Mouse (Mus musculus): ENCODE results near the gene Ccne1. TPM values are rescaled to one million over a fixed set of nuclear protein-coding genes. Genes with fewer than 3 reads are reported as not detected.

Ccne1 gene
- polyA plus RNA-seq, 1 experiment = 9.2 TPM

- DNase-seq (ENCODE audit: low read depth, low spot score) = no peak
- WGBS = 76% methylated on average over 8 of the region's 8 CpGs
Observed at GRCm38 (mm10) chr7:38059636-38060330, 47.6 kb downstream of the Ccne1 start.

GRCm38 (mm10) chr7:38059096-38059495 is 48.2 kb downstream of the Ccne1 start:
- no peak for DNase-seq (ENCODE audit: low read depth, low spot score)
- 25% methylated on average over 7 of the region's 7 CpGs for WGBS

GRCm38 (mm10) chr7:38055996-38056395 is 51.3 kb downstream of the Ccne1 start:
- 79% methylated on average over 2 of the region's 2 CpGs for WGBS
- no peak for DNase-seq (ENCODE audit: low read depth, low spot score)

- DNase-seq (ENCODE audit: low read depth, low spot score) = no peak
- 86% methylated on average over 9 of the region's 9 CpGs for WGBS
Observed at GRCm38 (mm10) chr7:38054246-38054645, 53.1 kb downstream of the Ccne1 start.

Other genes starting within 250 kb of the Ccne1 start
- 3.5 and 6.0 TPM in 2 replicates for gene Uri1, start 84.0 kb downstream of the Ccne1 start, polyA plus RNA-seq (2012; rRNA removed)
- gene 1600014C10Rik, start 75.7 kb upstream of the Ccne1 start, polyA plus RNA-seq (2012; rRNA removed) = 13.6 and 21.9 TPM in 2 replicates
- 2.0 and 4.3 TPM in 2 replicates for gene Plekhf1, start 120.5 kb upstream of the Ccne1 start, polyA plus RNA-seq (2012; rRNA removed)
- 7.8 and 9.5 TPM in 2 replicates for gene Pop4, start 163.9 kb upstream of the Ccne1 start, polyA plus RNA-seq (2012; rRNA removed)